Mouse (Mus musculus) MEL (cell line): ENCODE data around the gene Vps8.

Source experiments
- CHD1 ChIP-seq: IDR thresholded peaks from 2 replicates; pipeline ENCODE4 v1.6.1; 2012; ENCODE audit warnings: low read depth, mild to moderate bottlenecking, inconsistent platforms, low read length, improper control_type of control experiment
- CHD2 ChIP-seq: IDR thresholded peaks from 2 replicates; pipeline ENCODE4 v1.6.1; 2011; ENCODE audit warnings: low read length, improper control_type of control experiment
- CTCF ChIP-seq, 3 experiments: IDR thresholded peaks in 2 of 3; conservative IDR thresholded peaks in 1 of 3; 2 replicates each; pipeline ENCODE4 v1.5.1; 2011 to 2012; ENCODE audit warnings: low read length in 3 of 3, low read depth in 2 of 3, mild to moderate bottlenecking in 2 of 3, improper control_type of control experiment in 1 of 3, inconsistent platforms in 1 of 3, mixed read lengths in 1 of 3, moderate library complexity in 1 of 3; ENCODE audit not compliant: control insufficient read depth in 1 of 3, insufficient read depth in 1 of 3, poor library complexity in 1 of 3, severe bottlenecking in 1 of 3
- GATA1 ChIP-seq: IDR thresholded peaks from 2 replicates; pipeline ENCODE4 v1.6.1; 2011; ENCODE audit warnings: low read depth, low read length, improper control_type of control experiment
- HCFC1 ChIP-seq: IDR thresholded peaks from 2 replicates; pipeline ENCODE4 v1.6.1; 2012; ENCODE audit warnings: low read depth, mild to moderate bottlenecking, inconsistent platforms, low read length, improper control_type of control experiment, moderate library complexity
- MXI1 ChIP-seq: IDR thresholded peaks from 2 replicates; pipeline ENCODE4 v1.6.1; 2011; ENCODE audit warnings: mild to moderate bottlenecking, low read depth, low read length, improper control_type of control experiment
- POLR2A ChIP-seq, 2 experiments: IDR thresholded peaks; 2 replicates each; pipeline ENCODE4 v1.6.1; 2011 to 2012; ENCODE audit warnings: low read length in 2 of 2, mild to moderate bottlenecking in 2 of 2, control low read depth in 1 of 2, improper control_type of control experiment in 1 of 2, low read depth in 1 of 2, moderate library complexity in 1 of 2; ENCODE audit not compliant: control insufficient read depth in 1 of 2, insufficient read depth in 1 of 2, poor library complexity in 1 of 2
- POLR2AphosphoS2 ChIP-seq: IDR thresholded peaks from 2 replicates; pipeline ENCODE4 v1.6.1; 2011; ENCODE audit warnings: low read length, improper control_type of control experiment
- SMC3 ChIP-seq: IDR thresholded peaks from 2 replicates; pipeline ENCODE4 v1.6.1; 2011; ENCODE audit warnings: low read depth, low read length, improper control_type of control experiment
- TBP ChIP-seq: IDR thresholded peaks from 2 replicates; pipeline ENCODE4 v1.8.0; 2011; ENCODE audit warnings: low read depth, low read length, improper control_type of control experiment
- TCF12 ChIP-seq: IDR thresholded peaks from 2 replicates; pipeline ENCODE4 v1.6.1; 2014; ENCODE audit warnings: low read depth, mild to moderate bottlenecking, inconsistent platforms, low read length, improper control_type of control experiment, moderate library complexity
- ZKSCAN1 ChIP-seq: IDR thresholded peaks from 2 replicates; pipeline ENCODE4 v1.6.1; 2012; ENCODE audit warnings: low read depth, mild to moderate bottlenecking, inconsistent platforms, low read length, improper control_type of control experiment, moderate library complexity

DNA sequence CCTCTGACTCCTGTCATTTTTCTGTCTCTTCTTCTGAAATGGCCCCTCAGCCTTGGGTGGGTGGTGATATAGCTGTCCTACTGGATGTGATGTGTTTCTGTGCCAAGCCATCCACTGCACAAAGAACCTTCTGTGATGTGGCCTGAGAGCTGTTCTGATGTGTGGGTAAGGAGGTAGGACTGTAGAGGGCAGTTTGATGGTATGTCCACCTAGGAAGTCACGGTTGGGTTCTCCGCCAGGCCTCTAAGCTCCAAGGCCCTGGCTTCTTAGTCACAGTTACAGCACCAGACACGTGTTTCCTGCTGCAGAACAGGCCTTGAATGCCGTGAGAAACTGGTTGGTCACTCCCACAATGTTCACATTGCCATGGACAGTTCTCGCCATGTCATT, 184.7 kb downstream of the Vps8 start:
- TF ChIP-seq CTCF (IDR thresholded peaks at IDR 0.05 in 2 of 3, conservative IDR thresholded peaks at IDR 0.05 in 1 of 3; ENCODE audit: control insufficient read depth in 1 of 3, insufficient read depth in 1 of 3, low read depth in 2 of 3, low read length in 3 of 3, poor library complexity in 1 of 3, severe bottlenecking in 1 of 3): no peak
- TF ChIP-seq TCF12: no peak
- TF ChIP-seq POLR2A (IDR thresholded peaks at IDR 0.05; ENCODE audit: control insufficient read depth in 1 of 2, insufficient read depth in 1 of 2, low read depth in 1 of 2, low read length in 2 of 2, poor library complexity in 1 of 2): no peak
- TF ChIP-seq TBP: no peak
- TF ChIP-seq ZKSCAN1: no peak
- TF ChIP-seq POLR2AphosphoS2: no peak
- no peak for TF ChIP-seq HCFC1
- TF ChIP-seq GATA1: no peak
- no peak for TF ChIP-seq CHD1
- no peak for TF ChIP-seq MXI1
- no peak for TF ChIP-seq CHD2
- no peak for TF ChIP-seq SMC3
